Mouse (Mus musculus): Measurements from ENCODE around the gene Vmn1r6.
"Not testable (repeated sequence)": the region's sequence is repeated elsewhere in the genome, so short reads cannot be mapped to it uniquely, and the experiment has no call there.

Gene Vmn1r6

DNA sequence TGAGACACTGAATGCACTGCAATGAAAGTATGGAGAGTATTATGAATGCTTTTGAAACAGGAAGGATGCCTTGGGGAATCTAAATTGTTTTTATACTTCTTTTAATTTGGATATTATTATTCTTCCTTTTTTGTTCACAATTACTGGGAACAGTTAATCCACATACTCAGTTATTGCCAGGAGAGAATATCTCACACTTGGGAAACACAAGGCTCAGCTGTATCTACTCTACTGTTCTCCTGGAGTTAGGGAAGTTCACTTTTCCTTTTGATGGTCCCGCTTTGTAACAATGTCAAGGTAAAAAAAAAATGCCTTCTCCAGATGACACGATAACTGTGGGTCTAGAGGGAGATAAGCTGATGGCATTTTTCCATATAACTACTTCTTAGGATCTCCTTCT is at the start of gene Vmn1r6:
Gene Vmn1r6, plus strand, starts transcription at position 301 of the 400 bp plus-strand sequence.
- no peak for DNase-seq (ENCODE audit: low read depth, low spot score)

- DNase-seq (ENCODE audit: low read depth, low spot score), result no peak
Observed at GRCm38 (mm10) chr6:56956436-56956835, 40.6 kb upstream of the Vmn1r6 start.

GRCm38 (mm10) chr6:56969973-56970372 is 27.1 kb upstream of the Vmn1r6 start, which contains the start of gene Vmn1r5:
TSS of gene Vmn1r5 (plus strand) at chr6:56970273.
- no peak for DNase-seq (ENCODE audit: low read depth, low spot score)

- DNase-seq (ENCODE audit: low read depth, low spot score), result not testable (repeated sequence)
Observed at GRCm38 (mm10) chr6:57025224-57025623, 28.2 kb downstream of the Vmn1r6 start, which contains the start of gene Vmn1r7. TSS of gene Vmn1r7 (minus strand) at chr6:57025324.

DNA sequence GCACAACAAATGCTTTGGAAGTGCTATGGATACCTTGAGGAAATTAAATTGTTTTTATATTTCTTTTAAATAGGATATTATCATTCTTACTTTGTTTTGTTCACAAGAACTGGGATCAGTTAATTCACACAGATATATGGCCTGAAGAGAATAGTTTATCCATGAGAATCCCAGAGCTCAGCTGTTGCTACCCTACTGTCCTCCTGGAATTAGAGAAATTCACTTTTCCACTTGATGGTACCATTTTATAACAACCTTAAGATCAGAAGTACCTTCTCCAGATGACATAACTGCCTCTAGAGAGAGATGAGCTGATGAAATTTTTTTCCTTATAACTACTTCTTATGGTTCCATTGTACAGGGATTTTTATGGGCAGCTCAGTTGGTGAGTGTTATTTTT is 34.9 kb downstream of the Vmn1r6 start, which contains the start of gene Vmn1r8:
Gene Vmn1r8, plus strand, starts transcription at position 301 of the 400 bp plus-strand sequence.
- no peak for DNase-seq (ENCODE audit: low read depth, low spot score)

- DNase-seq (ENCODE audit: low read depth, low spot score), result no peak
Observed at GRCm38 (mm10) chr6:57034674-57035073, 37.6 kb downstream of the Vmn1r6 start.

Measured in brain, embryonic 18.5 days (tissue).